Mouse (Mus musculus): ENCODE results near the gene Pltp. TPM values are rescaled to one million over a fixed set of nuclear protein-coding genes. Genes with fewer than 3 reads are reported as not detected.

Gene Pltp
- total RNA-seq, 2 experiments from 2014 or later = 0.23 to 1.3 TPM

Other genes starting within 250 kb of the Pltp start
- not detected in 2 replicates for gene Wfdc6b, start 244.2 kb downstream of the Pltp start, total RNA-seq (2015; ENCODE audit: low replicate concordance)
- not detected in 2 replicates for gene Wfdc6b, start 244.2 kb downstream of the Pltp start, total RNA-seq (2017; ENCODE audit: low replicate concordance)
- not detected in 2 replicates for gene Wfdc8, start 244.1 kb downstream of the Pltp start, total RNA-seq (2015; ENCODE audit: low replicate concordance)
- not detected in 2 replicates for gene Wfdc8, start 244.1 kb downstream of the Pltp start, total RNA-seq (2017; ENCODE audit: low replicate concordance)
- not detected in 2 replicates for gene Wfdc16, start 218.9 kb downstream of the Pltp start, total RNA-seq (2015; ENCODE audit: low replicate concordance)
- not detected in 2 replicates for gene Wfdc16, start 218.9 kb downstream of the Pltp start, total RNA-seq (2017; ENCODE audit: low replicate concordance)
- gene Wfdc10, start 201.7 kb downstream of the Pltp start, total RNA-seq (2015; ENCODE audit: low replicate concordance) = not detected in 2 replicates
- not detected in 2 replicates for gene Wfdc10, start 201.7 kb downstream of the Pltp start, total RNA-seq (2017; ENCODE audit: low replicate concordance)
- gene Wfdc9, start 201.1 kb downstream of the Pltp start, total RNA-seq (2015; ENCODE audit: low replicate concordance) = not detected in 2 replicates
- gene Wfdc9, start 201.1 kb downstream of the Pltp start, total RNA-seq (2017; ENCODE audit: low replicate concordance) = not detected in 2 replicates
- gene Wfdc11, start 183.6 kb downstream of the Pltp start, total RNA-seq (2015; ENCODE audit: low replicate concordance) = not detected in 2 replicates
- gene Wfdc11, start 183.6 kb downstream of the Pltp start, total RNA-seq (2017; ENCODE audit: low replicate concordance) = not detected in 2 replicates
- gene Wfdc13, start 172.6 kb downstream of the Pltp start, total RNA-seq (2015; ENCODE audit: low replicate concordance) = not detected in 2 replicates
- not detected in 2 replicates for gene Wfdc13, start 172.6 kb downstream of the Pltp start, total RNA-seq (2017; ENCODE audit: low replicate concordance)
- not detected in 2 replicates for gene Spint4, start 159.2 kb downstream of the Pltp start, total RNA-seq (2015; ENCODE audit: low replicate concordance)
- gene Spint4, start 159.2 kb downstream of the Pltp start, total RNA-seq (2017; ENCODE audit: low replicate concordance) = not detected in 2 replicates
- gene Spint5, start 142.4 kb downstream of the Pltp start, total RNA-seq (2015; ENCODE audit: low replicate concordance) = not detected in 2 replicates
- gene Spint5, start 142.4 kb downstream of the Pltp start, total RNA-seq (2017; ENCODE audit: low replicate concordance) = not detected in 2 replicates
- 4.2 and 6.1 TPM in 2 replicates for gene Wfdc3, start 111.8 kb downstream of the Pltp start, total RNA-seq (2015; ENCODE audit: low replicate concordance)
- 2.3 and 2.8 TPM in 2 replicates for gene Wfdc3, start 111.8 kb downstream of the Pltp start, total RNA-seq (2017; ENCODE audit: low replicate concordance)
- 64.6 and 69.2 TPM in 2 replicates for gene Dnttip1, start 111.7 kb downstream of the Pltp start, total RNA-seq (2015; ENCODE audit: low replicate concordance)
- gene Dnttip1, start 111.7 kb downstream of the Pltp start, total RNA-seq (2017; ENCODE audit: low replicate concordance) = 44.0 and 58.0 TPM in 2 replicates
- 1,168 and 1,264 TPM in 2 replicates for gene Ube2c, start 87.8 kb downstream of the Pltp start, total RNA-seq (2015; ENCODE audit: low replicate concordance)
- gene Ube2c, start 87.8 kb downstream of the Pltp start, total RNA-seq (2017; ENCODE audit: low replicate concordance) = 649 and 1,020 TPM in 2 replicates
- gene Tnnc2, start 77.7 kb downstream of the Pltp start, total RNA-seq (2015; ENCODE audit: low replicate concordance) = not detected in 2 replicates
- gene Tnnc2, start 77.7 kb downstream of the Pltp start, total RNA-seq (2017; ENCODE audit: low replicate concordance) = not detected in 2 replicates
- not detected in 2 replicates for gene Snx21, start 71.9 kb downstream of the Pltp start, total RNA-seq (2015; ENCODE audit: low replicate concordance)
- 0.13 TPM in 1 of 2 replicates, not detected in the other for gene Snx21, start 71.9 kb downstream of the Pltp start, total RNA-seq (2017; ENCODE audit: low replicate concordance)
- 23.8 and 30.6 TPM in 2 replicates for gene Acot8, start 52.8 kb downstream of the Pltp start, total RNA-seq (2015; ENCODE audit: low replicate concordance)
- 33.6 and 58.4 TPM in 2 replicates for gene Acot8, start 52.8 kb downstream of the Pltp start, total RNA-seq (2017; ENCODE audit: low replicate concordance)
- gene Zswim3, start 52.6 kb downstream of the Pltp start, total RNA-seq (2015; ENCODE audit: low replicate concordance) = 2.5 and 7.2 TPM in 2 replicates
- 1.3 and 2.3 TPM in 2 replicates for gene Zswim3, start 52.6 kb downstream of the Pltp start, total RNA-seq (2017; ENCODE audit: low replicate concordance)
- 1.1 and 5.4 TPM in 2 replicates for gene Zswim1, start 35.0 kb downstream of the Pltp start, total RNA-seq (2015; ENCODE audit: low replicate concordance)
- gene Zswim1, start 35.0 kb downstream of the Pltp start, total RNA-seq (2017; ENCODE audit: low replicate concordance) = 0.30 TPM in 1 of 2 replicates, not detected in the other
- not detected in 2 replicates for gene Spata25, start 29.2 kb downstream of the Pltp start, total RNA-seq (2015; ENCODE audit: low replicate concordance)
- gene Spata25, start 29.2 kb downstream of the Pltp start, total RNA-seq (2017; ENCODE audit: low replicate concordance) = not detected in 2 replicates
- 34.0 and 35.3 TPM in 2 replicates for gene Ctsa, start 24.8 kb downstream of the Pltp start, total RNA-seq (2015; ENCODE audit: low replicate concordance)
- gene Ctsa, start 24.8 kb downstream of the Pltp start, total RNA-seq (2017; ENCODE audit: low replicate concordance) = 38.9 and 43.0 TPM in 2 replicates
- not detected in 2 replicates for gene Neurl2, start 24.3 kb downstream of the Pltp start, total RNA-seq (2015; ENCODE audit: low replicate concordance)
- 1.2 TPM in 1 of 2 replicates, not detected in the other for gene Neurl2, start 24.3 kb downstream of the Pltp start, total RNA-seq (2017; ENCODE audit: low replicate concordance)
- 57.7 and 71.3 TPM in 2 replicates for gene Pcif1, start 21.6 kb upstream of the Pltp start, total RNA-seq (2015; ENCODE audit: low replicate concordance)
- gene Pcif1, start 21.6 kb upstream of the Pltp start, total RNA-seq (2017; ENCODE audit: low replicate concordance) = 36.3 and 42.7 TPM in 2 replicates
- 25.2 and 25.6 TPM in 2 replicates for gene Zfp335, start 54.0 kb upstream of the Pltp start, total RNA-seq (2015; ENCODE audit: low replicate concordance)
- 14.9 and 16.3 TPM in 2 replicates for gene Zfp335, start 54.0 kb upstream of the Pltp start, total RNA-seq (2017; ENCODE audit: low replicate concordance)
- gene Mmp9, start 83.1 kb upstream of the Pltp start, total RNA-seq (2015; ENCODE audit: low replicate concordance) = 41.1 and 44.7 TPM in 2 replicates
- 21.5 and 25.3 TPM in 2 replicates for gene Mmp9, start 83.1 kb upstream of the Pltp start, total RNA-seq (2017; ENCODE audit: low replicate concordance)
- gene Slc12a5, start 103.1 kb upstream of the Pltp start, total RNA-seq (2015; ENCODE audit: low replicate concordance) = not detected in 2 replicates
- not detected in 2 replicates for gene Slc12a5, start 103.1 kb upstream of the Pltp start, total RNA-seq (2017; ENCODE audit: low replicate concordance)
- 8.4 and 9.0 TPM in 2 replicates for gene Ncoa5, start 177.2 kb upstream of the Pltp start, total RNA-seq (2015; ENCODE audit: low replicate concordance)
- gene Ncoa5, start 177.2 kb upstream of the Pltp start, total RNA-seq (2017; ENCODE audit: low replicate concordance) = 13.5 and 20.0 TPM in 2 replicates
- gene Cd40, start 197.9 kb upstream of the Pltp start, total RNA-seq (2015; ENCODE audit: low replicate concordance) = 5.0 TPM in 1 of 2 replicates, not detected in the other
- 0.08 and 3.6 TPM in 2 replicates for gene Cd40, start 197.9 kb upstream of the Pltp start, total RNA-seq (2017; ENCODE audit: low replicate concordance)
- not detected in 2 replicates for gene 1700025C18Rik, start 233.0 kb upstream of the Pltp start, total RNA-seq (2015; ENCODE audit: low replicate concordance)
- not detected in 2 replicates for gene 1700025C18Rik, start 233.0 kb upstream of the Pltp start, total RNA-seq (2017; ENCODE audit: low replicate concordance)